Mouse (Mus musculus): ENCODE data around the gene Arcn1. TPM values are rescaled to one million over a fixed set of nuclear protein-coding genes. Genes with fewer than 3 reads are reported as not detected.
A peak's percentile ranks its signal among the peaks of the same experiment; 100 is the strongest.

Arcn1 gene
- polyA plus RNA-seq, 1 experiment from 2014 or later = 219 TPM

- 92% methylated on average over 7 of the region's 7 CpGs for WGBS
- H3K36me3 ChIP-seq (ENCODE audit: insufficient read depth, low read length) = peaks cover 76% of the 10 kb centered on the region
- H3K9me3 ChIP-seq (ENCODE audit: low read length) = no peaks in the 10 kb centered on the region
- no peak overlapping the region for H3K9ac ChIP-seq (replicated peaks; ENCODE audit: low read length)
- no peaks in the 10 kb centered on the region for H3K4me1 ChIP-seq (ENCODE audit: insufficient read depth, low read length)
- H3K4me3 ChIP-seq (ENCODE audit: low read length) = no peak overlapping the region
- no peaks in the 10 kb centered on the region for H3K27me3 ChIP-seq (ENCODE audit: insufficient read depth, low read length)
- H3K27ac ChIP-seq (ENCODE audit: low read length) = no peak overlapping the region
- H3K4me2 ChIP-seq (replicated peaks; ENCODE audit: low read depth, low read length) = no peak overlapping the region
- no peak for ATAC-seq (ENCODE audit: low FRiP score, low TSS enrichment)
Observed at GRCm38 (mm10) chr9:44748473-44748872, 19.2 kb downstream of the Arcn1 start.

- H3K9ac ChIP-seq (replicated peaks; ENCODE audit: low read length) = no peak overlapping the region
- peaks cover 76% of the 10 kb centered on the region for H3K36me3 ChIP-seq (ENCODE audit: insufficient read depth, low read length)
- H3K4me3 ChIP-seq (ENCODE audit: low read length) = no peak overlapping the region
- no peaks in the 10 kb centered on the region for H3K9me3 ChIP-seq (ENCODE audit: low read length)
- no peak overlapping the region for H3K4me2 ChIP-seq (replicated peaks; ENCODE audit: low read depth, low read length)
- H3K4me1 ChIP-seq (ENCODE audit: insufficient read depth, low read length) = no peaks in the 10 kb centered on the region
- H3K27me3 ChIP-seq (ENCODE audit: insufficient read depth, low read length) = no peaks in the 10 kb centered on the region
- H3K27ac ChIP-seq (ENCODE audit: low read length) = no peak overlapping the region
- WGBS = 96% methylated on average over 3 of the region's 3 CpGs
- no peak for ATAC-seq (ENCODE audit: low FRiP score, low TSS enrichment)
Observed at GRCm38 (mm10) chr9:44747341-44747740, 20.3 kb downstream of the Arcn1 start.

GRCm38 (mm10) chr9:44746666-44747065 is 21.0 kb downstream of the Arcn1 start:
- no peak overlapping the region for H3K4me3 ChIP-seq (ENCODE audit: low read length)
- ATAC-seq (ENCODE audit: low FRiP score, low TSS enrichment) = no peak
- H3K9me3 ChIP-seq (ENCODE audit: low read length) = no peaks in the 10 kb centered on the region
- WGBS = 60% methylated on average over 3 of the region's 3 CpGs
- H3K27me3 ChIP-seq (ENCODE audit: insufficient read depth, low read length) = no peaks in the 10 kb centered on the region
- H3K9ac ChIP-seq (replicated peaks; ENCODE audit: low read length) = no peak overlapping the region
- no peak overlapping the region for H3K27ac ChIP-seq (ENCODE audit: low read length)
- peaks cover 73% of the 10 kb centered on the region for H3K36me3 ChIP-seq (ENCODE audit: insufficient read depth, low read length)
- H3K4me1 ChIP-seq (ENCODE audit: insufficient read depth, low read length) = no peaks in the 10 kb centered on the region
- no peak overlapping the region for H3K4me2 ChIP-seq (replicated peaks; ENCODE audit: low read depth, low read length)

- Histone ChIP-seq H3K36me3 (ENCODE audit: insufficient read depth, low read length) (peaks cover 67% of the 10 kb centered on the region), H3K9ac (replicated peaks; ENCODE audit: low read length) (no peak overlapping the region), H3K9me3 (ENCODE audit: low read length) (no peaks in the 10 kb centered on the region), H3K27me3 (ENCODE audit: insufficient read depth, low read length) (no peaks in the 10 kb centered on the region), H3K4me1 (ENCODE audit: insufficient read depth, low read length) (no peaks in the 10 kb centered on the region), H3K27ac (ENCODE audit: low read length) (no peak overlapping the region), H3K4me3 (ENCODE audit: low read length) (no peak overlapping the region), H3K4me2 (replicated peaks; ENCODE audit: low read depth, low read length) (no peak overlapping the region)
- 98% methylated on average over 7 of the region's 7 CpGs for WGBS
- ATAC-seq (ENCODE audit: low FRiP score, low TSS enrichment) = no peak
Observed at GRCm38 (mm10) chr9:44745371-44745770, 22.3 kb downstream of the Arcn1 start.

GRCm38 (mm10) chr9:44740663-44741192 is 26.9 kb downstream of the Arcn1 start:
- no peak overlapping the region for H3K4me2 ChIP-seq (replicated peaks; ENCODE audit: low read depth, low read length)
- 88% methylated on average over 1 of the region's 1 CpGs for WGBS
- H3K36me3 ChIP-seq (ENCODE audit: insufficient read depth, low read length) = peaks cover 37% of the 10 kb centered on the region
- H3K4me3 ChIP-seq (ENCODE audit: low read length) = no peak overlapping the region
- no peak for ATAC-seq (ENCODE audit: low FRiP score, low TSS enrichment)
- H3K27me3 ChIP-seq (ENCODE audit: insufficient read depth, low read length) = no peaks in the 10 kb centered on the region
- no peak overlapping the region for H3K9ac ChIP-seq (replicated peaks; ENCODE audit: low read length)
- H3K4me1 ChIP-seq (ENCODE audit: insufficient read depth, low read length) = peaks cover 18% of the 10 kb centered on the region
- H3K27ac ChIP-seq (ENCODE audit: low read length) = no peak overlapping the region
- no peaks in the 10 kb centered on the region; the same call in 1 of the 2 replicates for H3K9me3 ChIP-seq (ENCODE audit: low read length)

GRCm38 (mm10) chr9:44737240-44737949 is 30.2 kb downstream of the Arcn1 start:
- H3K9me3 ChIP-seq (ENCODE audit: low read length) = no peaks in the 10 kb centered on the region; the same call in 1 of the 2 replicates
- peaks cover 38% of the 10 kb centered on the region for H3K4me1 ChIP-seq (ENCODE audit: insufficient read depth, low read length)
- no peaks in the 10 kb centered on the region for H3K27me3 ChIP-seq (ENCODE audit: insufficient read depth, low read length)
- peak overlapping the region; percentile 95 for H3K27ac ChIP-seq (ENCODE audit: low read length)
- H3K9ac ChIP-seq (replicated peaks; ENCODE audit: low read length) = 0 out of 2 replicates have a peak overlapping the region, but pooled peaks have one; percentile 1
- H3K4me2 ChIP-seq (replicated peaks; ENCODE audit: low read depth, low read length) = peak overlapping the region; percentile 24; the same call in 1 of the 2 replicates
- H3K36me3 ChIP-seq (ENCODE audit: insufficient read depth, low read length) = peaks cover 10% of the 10 kb centered on the region
- H3K4me3 ChIP-seq (ENCODE audit: low read length) = no peak overlapping the region
- ATAC-seq (ENCODE audit: low FRiP score, low TSS enrichment) = peak; percentile 21; the same call in 1 of the 2 replicates
- 24% methylated on average over 8 of the region's 8 CpGs for WGBS

- Histone ChIP-seq H3K27ac (ENCODE audit: low read length) (peak overlapping the region; percentile 95), H3K4me2 (replicated peaks; ENCODE audit: low read depth, low read length) (no peak overlapping the region; the same call in 1 of the 2 replicates), H3K9ac (replicated peaks; ENCODE audit: low read length) (peak overlapping the region; percentile 44; the same call in 1 of the 2 replicates), H3K9me3 (ENCODE audit: low read length) (no peaks in the 10 kb centered on the region; the same call in 1 of the 2 replicates), H3K27me3 (ENCODE audit: insufficient read depth, low read length) (no peaks in the 10 kb centered on the region), H3K36me3 (ENCODE audit: insufficient read depth, low read length) (peaks cover 4% of the 10 kb centered on the region; the same call in 1 of the 2 replicates), H3K4me1 (ENCODE audit: insufficient read depth, low read length) (peaks cover 38% of the 10 kb centered on the region), H3K4me3 (ENCODE audit: low read length) (no peak overlapping the region)
- 52% methylated on average over 2 of the region's 2 CpGs for whole genome bisulfite sequencing
- ATAC-seq (ENCODE audit: low FRiP score, low TSS enrichment) = peak; percentile 12; the same call in 1 of the 2 replicates
Observed at GRCm38 (mm10) chr9:44736301-44736700, 31.3 kb downstream of the Arcn1 start.

GRCm38 (mm10) chr9:44735886-44736285 is 31.8 kb downstream of the Arcn1 start:
- Histone ChIP-seq H3K36me3 (ENCODE audit: insufficient read depth, low read length) (no peaks in the 10 kb centered on the region), H3K27ac (ENCODE audit: low read length) (peak overlapping the region; percentile 95), H3K9me3 (ENCODE audit: low read length) (no peaks in the 10 kb centered on the region; the same call in 1 of the 2 replicates), H3K4me2 (replicated peaks; ENCODE audit: low read depth, low read length) (no peak overlapping the region; the same call in 1 of the 2 replicates), H3K4me3 (ENCODE audit: low read length) (no peak overlapping the region), H3K27me3 (ENCODE audit: insufficient read depth, low read length) (no peaks in the 10 kb centered on the region), H3K4me1 (ENCODE audit: insufficient read depth, low read length) (peaks cover 38% of the 10 kb centered on the region), H3K9ac (replicated peaks; ENCODE audit: low read length) (peak overlapping the region; percentile 44; the same call in 1 of the 2 replicates)
- no peak for ATAC-seq (ENCODE audit: low FRiP score, low TSS enrichment)
- 56% methylated on average over 6 of the region's 6 CpGs for WGBS

GRCm38 (mm10) chr9:44734524-44735494 is 32.8 kb downstream of the Arcn1 start, which contains the start of gene Phldb1:
TSS of gene Phldb1 (minus strand) at chr9:44735198.
- Histone ChIP-seq H3K4me3 (ENCODE audit: low read length) (peak within 1 kb of the TSS; percentile 75), H3K4me2 (replicated peaks; ENCODE audit: low read depth, low read length) (peak within 1 kb of the TSS; percentile 99), H3K4me1 (ENCODE audit: insufficient read depth, low read length) (peaks cover 38% of the 10 kb centered on the region), H3K27ac (ENCODE audit: low read length) (peak within 1 kb of the TSS; percentile 95), H3K36me3 (ENCODE audit: insufficient read depth, low read length) (no peaks in the 10 kb centered on the region), H3K9me3 (ENCODE audit: low read length) (no peaks in the 10 kb centered on the region; the same call in 1 of the 2 replicates), H3K27me3 (ENCODE audit: insufficient read depth, low read length) (no peaks in the 10 kb centered on the region), H3K9ac (replicated peaks; ENCODE audit: low read length) (peak within 1 kb of the TSS; percentile 80)
- peak; percentile 86 for ATAC-seq (ENCODE audit: low FRiP score, low TSS enrichment)
- under 1% methylated on average over 47 of the region's 47 CpGs for WGBS
